Mouse (Mus musculus) embryo, embryonic 10.5 days (tissue): Measurements from ENCODE around the gene Ypel5.

ENCODE experiments used
- DNase-seq: peaks from one replicate; pipeline ENCODE4 v3.0.0-alpha.2; 2015; ENCODE audit warnings: low spot score

The Ypel5 gene

DNA sequence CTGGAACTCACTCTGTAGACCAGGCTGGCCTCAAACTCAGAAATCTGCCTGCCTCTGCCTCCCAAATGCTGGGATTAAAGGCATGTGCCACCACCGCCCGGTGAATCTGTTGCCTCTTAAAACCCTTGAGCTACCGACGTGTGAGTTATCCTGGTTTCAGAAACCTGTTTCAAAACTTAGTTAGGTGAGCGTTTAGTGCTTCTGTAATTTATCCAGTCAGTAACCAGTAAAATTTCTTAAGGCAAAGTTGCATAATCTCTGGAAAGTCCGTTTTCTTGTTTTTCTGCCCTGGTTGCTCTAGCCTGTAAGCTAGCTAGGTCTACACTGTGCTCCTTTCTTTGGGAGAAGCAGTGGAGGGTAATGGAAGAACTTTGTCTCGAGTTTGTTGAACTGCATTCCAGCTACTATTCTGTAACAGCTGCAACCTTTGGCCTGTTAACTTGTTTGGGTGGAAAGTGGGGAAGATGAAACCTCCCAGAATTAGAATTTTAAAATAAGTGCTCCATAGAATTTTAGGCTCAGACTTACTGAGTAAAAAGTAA lies 8.8 kb downstream of the Ypel5 start:
- DNase-seq, result no peak

- no peak for DNase-seq
Observed at GRCm38 (mm10) chr17:72845521-72845920, 9.3 kb downstream of the Ypel5 start.

DNA sequence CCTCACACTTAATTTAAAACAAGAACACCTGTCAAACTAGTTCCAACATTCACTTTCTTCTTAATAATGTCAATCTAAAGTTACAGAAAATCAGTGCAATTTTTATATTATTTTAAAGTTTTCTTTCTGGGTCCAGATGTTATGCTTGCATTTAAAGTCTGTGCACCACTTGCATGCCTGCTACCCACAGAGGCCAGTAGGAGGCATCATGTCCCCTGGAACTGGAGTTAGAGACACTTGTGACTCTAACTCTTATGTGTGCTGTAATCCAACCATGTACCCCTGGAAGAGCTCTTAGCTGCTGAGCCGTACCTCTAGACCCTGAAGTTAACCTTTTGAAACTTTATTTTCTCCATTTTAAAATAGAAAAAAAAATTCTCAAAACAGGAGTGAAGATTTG lies 19.0 kb downstream of the Ypel5 start:
- DNase-seq, result peak; percentile 13

DNA sequence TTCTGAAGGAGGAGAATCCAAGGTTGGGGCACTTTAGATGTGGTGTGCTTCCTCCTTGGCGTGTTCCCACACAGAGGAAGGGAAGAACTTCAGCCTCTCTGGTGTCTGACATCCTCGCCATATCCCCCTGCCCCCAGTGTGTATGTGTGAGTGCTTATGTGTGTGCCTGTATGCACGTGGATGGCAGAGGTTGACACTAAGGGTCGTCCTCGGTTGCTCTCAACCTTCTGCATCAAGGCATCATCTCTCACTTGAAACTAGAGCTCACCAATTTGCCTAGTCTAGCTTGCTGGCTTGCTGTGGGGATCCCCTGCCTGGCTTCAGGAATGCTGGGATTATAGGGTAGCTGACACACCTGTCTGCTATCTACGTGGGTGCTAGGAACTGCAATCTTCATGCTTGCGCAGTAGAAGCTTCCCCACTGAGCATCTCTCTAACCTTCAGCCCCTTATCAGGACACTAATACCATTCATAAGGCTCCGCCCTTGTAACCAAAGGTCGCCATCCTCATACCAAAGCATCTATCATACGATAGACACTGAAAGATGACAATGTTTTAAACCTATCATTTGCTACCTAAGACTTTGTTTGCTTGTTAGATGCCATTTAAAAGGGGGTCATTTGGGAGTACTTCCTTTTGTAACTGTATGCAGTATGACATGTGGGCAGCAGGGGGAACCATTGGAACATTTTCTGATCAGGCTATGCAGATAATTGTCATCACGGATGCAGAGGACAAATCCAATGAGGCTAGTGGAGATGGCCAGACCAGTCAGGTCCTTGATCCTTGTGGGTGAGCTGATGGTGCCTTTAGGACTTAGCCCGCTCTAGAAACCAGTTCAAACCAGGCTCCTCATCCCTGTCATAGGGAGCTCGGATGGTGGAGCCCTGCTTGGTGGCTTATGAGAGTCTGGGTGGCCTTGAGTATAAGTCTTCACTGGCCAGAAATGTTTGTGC lies 21.7 kb downstream of the Ypel5 start:
- peak; percentile 81 for DNase-seq

DNA sequence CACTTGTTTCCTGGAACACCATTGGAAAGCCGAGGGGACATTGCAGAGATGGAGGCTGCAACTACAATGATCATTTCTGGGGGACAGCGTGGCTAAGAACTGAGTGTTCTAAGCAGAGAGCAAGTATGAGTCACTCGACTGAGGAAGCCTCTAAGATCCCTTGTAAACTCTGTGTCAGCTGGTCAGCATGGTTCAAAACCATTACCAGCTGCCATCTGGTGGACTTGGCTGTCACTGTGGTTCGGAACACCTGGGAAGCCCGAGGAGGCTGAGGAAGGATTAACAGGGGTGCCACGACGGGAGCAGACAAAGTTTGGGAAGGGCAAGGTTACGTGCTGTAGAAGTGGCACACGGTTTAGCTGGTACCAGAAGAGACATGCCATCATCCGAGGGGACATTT lies 27.0 kb downstream of the Ypel5 start:
- DNase-seq, result no peak

DNA sequence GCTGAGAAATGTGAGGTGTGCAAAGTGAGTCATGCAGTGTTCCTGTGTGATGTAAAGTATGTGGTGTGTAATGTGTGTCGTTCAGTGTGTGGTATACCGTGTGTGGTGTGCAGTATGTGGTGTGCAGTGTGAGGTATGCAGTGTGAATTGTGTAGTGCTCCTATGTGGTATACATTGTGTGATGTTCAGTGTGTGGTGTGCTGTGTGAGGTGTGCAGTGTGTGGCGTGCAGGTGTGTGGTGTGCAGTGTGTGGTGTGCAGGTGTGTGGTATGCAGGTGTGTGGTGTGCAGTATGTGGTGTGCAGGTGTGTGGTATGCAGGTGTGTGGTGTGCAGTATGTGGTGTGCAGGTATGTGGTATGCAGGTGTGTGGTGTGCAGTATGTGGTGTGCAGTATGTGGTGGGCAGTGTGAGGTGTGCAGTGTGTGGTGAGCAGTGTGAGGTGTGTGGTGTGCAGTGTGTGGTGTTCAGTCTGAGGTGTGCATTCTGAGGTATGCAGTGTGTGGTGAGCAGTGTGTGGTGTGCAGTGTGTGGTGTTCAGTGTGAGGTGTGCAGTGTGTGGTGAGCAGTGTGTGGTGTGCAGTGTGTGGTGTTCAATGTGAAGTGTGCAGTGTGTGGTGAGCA lies 30.5 kb downstream of the Ypel5 start:
- DNase-seq, result no peak

GRCm38 (mm10) chr17:72868181-72868580 lies 31.9 kb downstream of the Ypel5 start:
- DNase-seq, result no peak

DNA sequence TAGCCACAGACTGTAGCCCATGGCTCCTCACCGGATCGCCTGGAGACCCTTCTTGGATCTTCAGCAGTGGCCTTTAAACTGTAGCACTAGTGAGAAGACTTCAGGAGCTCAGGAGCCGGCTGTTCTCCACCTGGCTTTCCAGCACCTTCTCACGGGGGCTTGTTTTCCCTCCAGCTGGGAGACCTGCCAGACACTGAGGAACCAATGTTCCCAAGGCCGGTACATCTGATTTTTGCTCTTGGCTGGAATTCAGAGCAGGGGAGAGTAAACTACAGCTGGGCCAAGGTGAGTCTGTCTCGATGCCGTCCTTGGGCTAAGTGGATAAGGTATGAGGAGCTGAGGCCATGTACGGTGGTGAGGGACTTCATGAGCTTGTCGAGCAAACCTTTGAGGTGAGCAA lies 42.7 kb downstream of the Ypel5 start:
- no peak for DNase-seq

- DNase-seq, result no peak
Observed at GRCm38 (mm10) chr17:72880156-72880555, 43.9 kb downstream of the Ypel5 start.

- DNase-seq, result no peak
Observed at GRCm38 (mm10) chr17:72881051-72881450, 44.8 kb downstream of the Ypel5 start.

- no peak for DNase-seq
Observed at GRCm38 (mm10) chr17:72881804-72882203, 45.6 kb downstream of the Ypel5 start.

DNA sequence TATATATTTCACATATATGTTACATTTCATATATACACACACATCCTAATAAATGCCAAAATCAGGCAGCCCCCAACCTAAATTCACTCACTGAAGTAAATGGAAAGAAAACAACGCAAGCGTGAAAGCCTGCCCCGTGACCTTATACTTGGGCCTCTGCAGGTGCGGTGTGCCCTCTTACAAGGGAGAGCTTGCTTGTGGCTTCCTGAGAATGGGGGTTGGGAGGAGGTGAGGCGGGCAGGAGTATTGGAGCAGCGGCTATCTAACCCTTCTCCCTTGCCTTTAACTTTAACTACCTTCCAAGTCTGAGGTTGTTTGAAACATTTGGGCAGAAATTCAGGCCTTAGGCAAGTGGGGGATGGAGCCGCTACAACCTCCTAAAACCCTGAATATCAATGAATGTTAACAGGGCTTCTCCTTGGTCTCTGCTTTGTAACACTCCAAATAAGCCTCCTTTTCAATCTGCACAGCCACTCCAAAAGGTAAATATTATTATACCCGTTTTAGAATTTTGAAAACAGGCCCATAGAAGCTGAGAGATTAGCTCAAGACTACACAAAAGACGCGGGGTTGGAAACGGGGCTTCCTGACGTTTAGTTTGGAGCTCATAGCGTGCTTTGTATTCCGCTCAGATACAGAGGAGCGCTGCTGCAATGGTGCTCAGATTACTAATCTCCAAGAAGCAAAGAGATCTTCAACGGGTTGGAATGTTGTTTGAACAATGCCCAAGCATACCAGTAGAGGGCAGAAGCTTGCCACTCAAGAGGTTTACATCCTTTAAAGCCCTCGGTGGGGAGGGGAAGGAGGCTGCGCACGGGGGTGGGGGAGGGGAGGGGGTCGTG lies 53.5 kb downstream of the Ypel5 start:
- DNase-seq, result peak; percentile 92

DNA sequence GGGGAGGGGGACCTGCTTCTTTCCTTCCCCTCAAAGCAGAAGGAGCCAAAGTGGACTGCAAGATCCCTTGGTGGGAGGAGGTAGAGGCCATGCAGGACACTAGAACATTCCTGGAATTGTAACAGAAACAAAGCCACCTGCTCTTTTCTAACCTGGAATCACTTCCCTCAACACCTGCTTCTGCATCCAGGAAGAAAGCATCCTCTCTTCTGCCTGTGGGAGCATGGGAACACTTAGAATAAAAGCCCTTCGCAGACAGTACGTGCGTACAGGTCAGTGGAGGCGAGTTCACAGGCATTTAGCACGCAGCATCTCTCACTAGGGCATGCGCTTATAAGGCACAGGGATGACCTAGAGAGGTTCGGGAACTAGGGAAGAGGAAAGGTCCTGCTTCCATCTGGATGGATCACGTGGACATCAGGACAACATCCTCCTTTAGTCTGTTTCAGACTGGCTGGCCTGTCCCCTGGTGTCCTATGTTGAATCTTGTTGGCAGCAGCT lies 54.2 kb downstream of the Ypel5 start:
- DNase-seq, result peak; percentile 7

- DNase-seq, result no peak
Observed at GRCm38 (mm10) chr17:72891556-72891955, 55.3 kb downstream of the Ypel5 start.

GRCm38 (mm10) chr17:72895506-72895905 lies 59.3 kb downstream of the Ypel5 start:
- DNase-seq, result no peak

DNA sequence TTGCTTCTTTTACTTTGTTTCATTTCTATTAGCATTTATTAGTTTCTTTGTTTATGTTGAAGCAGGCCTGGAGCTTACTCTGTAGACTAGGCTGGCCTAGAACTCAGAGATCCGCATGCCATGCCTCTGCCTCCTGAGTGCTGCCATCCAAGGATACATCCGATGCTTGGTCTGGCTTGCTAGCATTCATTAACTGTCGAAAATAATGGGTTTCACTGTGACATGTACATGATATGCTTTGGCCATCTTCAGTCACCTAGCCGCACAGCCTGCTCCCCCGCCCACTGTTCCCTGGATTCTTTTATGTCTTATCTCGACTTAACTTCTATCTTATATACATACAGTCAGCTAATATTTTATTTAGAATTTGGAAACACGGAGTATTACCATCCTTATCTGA lies 60.8 kb downstream of the Ypel5 start:
- DNase-seq, result no peak

DNA sequence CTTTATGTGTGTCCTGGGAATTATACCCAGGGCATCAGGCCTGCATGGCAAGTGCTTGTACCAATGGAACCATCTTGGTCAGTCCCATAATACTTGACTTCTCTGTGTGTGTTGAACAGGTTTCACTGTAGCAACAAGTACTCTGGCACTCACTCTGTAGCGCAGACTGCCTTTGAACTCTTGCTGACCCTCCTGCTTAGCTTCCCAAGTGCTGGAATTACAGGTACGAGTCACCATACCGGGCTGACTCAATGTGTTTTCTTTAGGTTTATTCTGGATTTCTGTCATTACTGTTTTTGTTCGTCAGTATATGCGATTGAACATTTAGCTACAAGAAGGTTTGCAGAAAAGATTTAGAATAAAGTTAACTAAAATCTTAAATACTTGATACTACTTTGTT lies 61.7 kb downstream of the Ypel5 start:
- no peak for DNase-seq

- no peak for DNase-seq
Observed at GRCm38 (mm10) chr17:72898775-72899174, 62.5 kb downstream of the Ypel5 start.
